Mouse (Mus musculus) heart, postnatal 0 days (tissue): ENCODE data around the gene Pla2g2e. TPM values are rescaled to one million over a fixed set of nuclear protein-coding genes. Genes with fewer than 3 reads are reported as not detected.
A peak's percentile ranks its signal among the peaks of the same experiment; 100 is the strongest.

Source experiments
- ATAC-seq: fragments of 200-750 bp; cut with Nextera tagmentation; 2 replicates; pipeline ENCODE4 v1.8.0; 2017; ENCODE audit warnings: low read depth, moderate number of reproducible peaks, moderate library complexity; ENCODE audit not compliant: insufficient read depth
- DNase-seq: peaks from one replicate; pipeline ENCODE4 v3.0.0-alpha.2; 2016; ENCODE audit warnings: low spot score
- H3K27ac ChIP-seq: fragments of 300-500 bp; sonication (generic); 2 replicates; pipeline ENCODE4 v1.5.1; 2014; ENCODE audit warnings: low read depth, mild to moderate bottlenecking
- H3K27me3 ChIP-seq: fragments of 300-500 bp; sonication (generic); 2 replicates; pipeline ENCODE4 v1.6.1; 2014; ENCODE audit warnings: low read length, mixed read lengths; ENCODE audit not compliant: control insufficient read depth, insufficient read depth
- H3K36me3 ChIP-seq: fragments of 300-500 bp; sonication (generic); replicated peaks from 2 replicates; pipeline ENCODE4 v1.6.1; 2014; ENCODE audit warnings: low read length, mixed read lengths; ENCODE audit not compliant: control insufficient read depth, insufficient read depth
- H3K4me1 ChIP-seq: fragments of 300-500 bp; sonication (generic); 2 replicates; pipeline ENCODE4 v1.6.1; 2014; ENCODE audit warnings: antibody characterized with exemption; ENCODE audit not compliant: control insufficient read depth, insufficient read depth
- H3K4me2 ChIP-seq: fragments of 300-500 bp; sonication (generic); 2 replicates; pipeline ENCODE4 v1.6.1; 2014; ENCODE audit warnings: low read depth, mild to moderate bottlenecking, low read length, moderate library complexity
- H3K4me3 ChIP-seq: fragments of 300-500 bp; sonication (generic); 2 replicates; pipeline ENCODE4 v1.5.1; 2014; ENCODE audit warnings: low read depth, low read length
- H3K9ac ChIP-seq: fragments of 300-500 bp; sonication (generic); replicated peaks from 2 replicates; pipeline ENCODE4 v1.6.1; 2014; ENCODE audit warnings: low read depth, low read length, mixed read lengths
- H3K9me3 ChIP-seq: fragments of 300-500 bp; sonication (generic); replicated peaks from 2 replicates; pipeline ENCODE4 v1.6.1; 2016; ENCODE audit warnings: low read length; ENCODE audit not compliant: control insufficient read depth
- CTCF ChIP-seq: IDR thresholded peaks from 2 replicates; pipeline ENCODE4 v1.5.1; 2016; ENCODE audit warnings: antibody characterized with exemption, control low read depth, low read depth
- EP300 ChIP-seq: IDR thresholded peaks from 2 replicates; pipeline ENCODE4 v1.6.1; 2016; ENCODE audit warnings: antibody characterized with exemption, low read depth
- WGBS: fragments of 180-500 bp; shearing (Covaris S2); extraction: QIAGEN DNeasy Blood & Tissue Kit; methylation state at CpG from one replicate; pipeline ENCODE4 v1.1.7; 2014; 5-methylcytosine and 5-hydroxymethylcytosine counted together
- polyA plus RNA-seq: library from polyadenylated mRNA; unstranded; fragments of >200 nt; fragmentation: Nextera tagmentation; extraction: Ambion mirVana; gene quantifications from 2 replicates; pipeline ENCODE4 v1.2.1, GENCODE M21; 2015
- total RNA-seq: library from RNA; depleted of rRNA; stranded (reverse); fragments of >200 nt; gene quantifications from 2 replicates; pipeline ENCODE4 v1.2.3, GENCODE M21; 2014; ENCODE audit warnings: low replicate concordance

The Pla2g2e gene
- total and polyA plus RNA-seq, 2 experiments from 2014 or later, result 0.30 TPM; not detected in 1

DNA sequence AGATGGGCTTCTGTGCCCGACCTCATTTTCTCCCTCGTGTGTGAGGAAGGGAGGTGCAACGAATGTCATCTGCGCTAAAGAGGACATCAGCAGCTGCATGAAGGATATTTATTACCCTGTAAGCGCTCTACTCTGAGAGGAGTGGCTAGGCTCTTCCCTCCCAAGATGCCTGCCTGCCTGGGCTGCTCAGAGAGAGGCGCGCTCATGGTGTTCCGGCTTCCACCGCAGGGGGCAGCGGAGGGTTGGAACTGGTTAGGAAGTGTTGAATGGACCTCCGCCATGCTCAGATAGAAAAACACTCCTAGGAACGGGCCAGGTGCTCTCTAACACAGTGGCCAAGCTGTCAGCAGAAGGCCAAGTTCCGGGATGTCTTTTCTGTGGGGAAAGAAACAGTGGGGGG, 18.0 kb upstream of the Pla2g2e start:
- H3K27me3 ChIP-seq, result 0 out of 2 replicates have a peak, but pooled peaks cover 14% of the 10 kb centered on the region
- DNase-seq, result peak; percentile 45
- WGBS, result 6% methylated on average over 13 of the region's 13 CpGs
- no peaks in the 10 kb centered on the region for H3K36me3 ChIP-seq
- TF ChIP-seq EP300, result no peak
- TF ChIP-seq CTCF, result peak; percentile 61
- H3K4me2 ChIP-seq, result peak overlapping the region; percentile 23; the same call in 1 of the 2 replicates
- no peaks in the 10 kb centered on the region for H3K9me3 ChIP-seq
- H3K4me1 ChIP-seq, result no peaks in the 10 kb centered on the region
- peak; percentile 60 for ATAC-seq
- H3K4me3 ChIP-seq, result no peak overlapping the region
- no peak overlapping the region for H3K9ac ChIP-seq
- H3K27ac ChIP-seq, result no peak overlapping the region

DNA sequence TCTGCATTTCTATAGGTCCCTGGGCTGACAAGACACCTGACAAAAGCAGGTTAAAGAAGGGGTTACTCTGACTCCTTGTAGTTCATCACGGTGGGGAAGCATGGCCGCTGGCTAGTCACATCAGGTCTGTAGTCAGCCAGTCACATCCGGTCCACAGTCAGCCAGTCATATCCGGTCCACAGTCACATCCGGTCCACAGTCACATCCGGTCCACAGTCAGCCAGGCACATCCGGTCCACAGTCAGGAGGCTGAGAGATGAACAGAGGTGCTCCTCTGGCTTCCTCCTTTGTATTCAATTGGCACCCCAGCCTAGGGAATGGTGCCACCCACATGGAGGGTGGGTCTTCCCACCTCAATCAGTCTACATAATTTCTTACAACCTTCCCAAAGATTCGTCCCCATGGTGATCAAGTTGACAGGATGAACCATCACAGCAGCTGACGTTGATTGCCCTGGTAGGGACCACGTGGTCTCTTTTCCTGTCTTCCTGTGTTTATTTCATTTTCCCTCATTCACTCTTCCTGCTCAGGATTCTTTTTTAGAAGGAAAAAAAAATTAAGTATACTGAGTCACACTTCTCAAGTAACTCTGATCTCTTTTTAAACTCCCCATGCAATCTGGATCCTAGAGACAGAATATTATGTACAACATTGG, 14.3 kb upstream of the Pla2g2e start, which contains the start of gene Pla2g5:
Pla2g5 (minus strand) TSS at position 139 of the 655 bp plus-strand sequence.
- Histone ChIP-seq H3K27me3 (0 out of 2 replicates have a peak, but pooled peaks cover 9% of the 10 kb centered on the region), H3K4me3 (no peak within 1 kb of the TSS), H3K9me3 (no peaks in the 10 kb centered on the region), H3K4me2 (no peak within 1 kb of the TSS), H3K36me3 (no peaks in the 10 kb centered on the region), H3K4me1 (no peaks in the 10 kb centered on the region), H3K9ac (no peak within 1 kb of the TSS), H3K27ac (no peak within 1 kb of the TSS)
- TF ChIP-seq EP300 (no peak), CTCF (no peak)
- ATAC-seq (no peak), DNase-seq (no peak)
- WGBS, result 58% methylated on average over 10 of the region's 10 CpGs

DNA sequence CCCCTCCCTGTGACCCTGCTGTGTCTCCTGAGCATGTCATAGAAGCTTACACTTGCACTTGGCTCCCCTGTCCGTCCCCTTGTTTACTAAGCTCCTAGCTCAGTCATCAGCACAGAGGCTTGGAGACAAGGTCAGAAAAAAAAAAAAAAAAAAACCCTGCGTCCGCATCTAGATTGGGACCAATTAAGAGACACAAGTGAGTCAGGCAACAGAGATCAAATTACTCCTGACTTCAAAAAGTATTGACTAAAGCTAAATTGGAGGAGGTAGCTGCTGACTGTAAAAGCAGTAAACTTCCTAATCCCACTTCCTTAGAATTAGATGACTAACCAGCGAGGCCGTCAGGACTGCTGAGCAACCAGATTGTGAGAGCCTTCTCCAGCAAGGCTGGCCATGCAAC, 12.7 kb upstream of the Pla2g2e start:
- TF ChIP-seq CTCF (no peak), EP300 (no peak)
- no peak for ATAC-seq
- H3K4me3 ChIP-seq, result no peak overlapping the region

DNA sequence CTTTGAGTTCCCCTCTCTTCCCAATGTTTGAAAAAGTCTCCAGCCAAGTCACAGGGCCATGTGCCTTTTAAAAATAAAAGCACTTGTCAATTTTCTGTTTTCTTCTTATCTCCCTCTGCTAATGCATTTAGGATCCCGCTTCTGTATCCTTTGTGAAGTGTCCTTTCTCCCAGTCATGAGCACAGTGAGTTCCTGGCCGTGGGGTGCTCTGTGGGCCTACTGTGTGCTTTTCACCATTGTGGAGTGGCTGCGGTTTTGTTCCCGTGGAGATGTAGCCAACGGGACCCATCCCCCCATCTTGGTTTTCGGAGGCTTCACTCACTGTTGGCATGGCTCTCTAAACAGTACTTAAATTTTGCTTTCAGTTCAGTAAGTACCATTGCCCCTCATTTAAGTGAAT, 11.8 kb upstream of the Pla2g2e start:
- TF ChIP-seq EP300 (no peak), CTCF (no peak)
- Histone ChIP-seq H3K27me3 (0 out of 2 replicates have a peak, but pooled peaks cover 8% of the 10 kb centered on the region), H3K9ac (no peak overlapping the region), H3K27ac (no peak overlapping the region), H3K4me2 (no peak overlapping the region), H3K4me1 (no peaks in the 10 kb centered on the region), H3K36me3 (no peaks in the 10 kb centered on the region), H3K9me3 (peaks cover 5% of the 10 kb centered on the region), H3K4me3 (no peak overlapping the region)
- no peak for ATAC-seq
- DNase-seq, result no peak
- WGBS, result 60% methylated on average over 6 of the region's 6 CpGs

More for the DNA sequence above, 12.7 kb upstream of the Pla2g2e start:
- DNase-seq, result no peak
- WGBS, result 52% methylated on average over 5 of the region's 5 CpGs
- Histone ChIP-seq H3K9ac (no peak overlapping the region), H3K27me3 (0 out of 2 replicates have a peak, but pooled peaks cover 8% of the 10 kb centered on the region), H3K4me2 (no peak overlapping the region), H3K4me1 (no peaks in the 10 kb centered on the region), H3K9me3 (peaks cover 3% of the 10 kb centered on the region), H3K36me3 (no peaks in the 10 kb centered on the region), H3K27ac (no peak overlapping the region)

DNA sequence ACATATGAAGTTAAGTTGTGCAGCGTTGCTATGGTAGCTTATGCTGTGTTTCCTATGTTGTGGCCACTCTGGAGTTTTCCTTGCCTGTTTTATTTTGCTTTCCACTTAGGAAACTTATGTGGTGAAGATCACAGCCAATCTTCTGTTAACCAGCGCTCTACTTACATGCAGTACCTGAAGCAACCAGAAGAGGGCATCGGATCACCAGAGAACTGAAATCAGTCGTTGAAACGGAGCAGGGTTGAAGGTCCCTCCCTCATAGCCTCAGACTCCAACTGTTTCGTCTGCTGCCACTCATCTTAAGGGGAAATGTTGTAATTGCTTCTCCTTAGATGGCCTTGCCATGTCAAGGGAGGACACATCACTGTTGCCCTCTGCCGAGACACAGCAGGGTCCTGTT, 11.3 kb upstream of the Pla2g2e start:
- Histone ChIP-seq H3K4me1 (no peaks in the 10 kb centered on the region), H3K9me3 (peaks cover 5% of the 10 kb centered on the region), H3K27ac (no peak overlapping the region), H3K36me3 (no peaks in the 10 kb centered on the region), H3K4me3 (no peak overlapping the region), H3K4me2 (no peak overlapping the region), H3K9ac (no peak overlapping the region), H3K27me3 (0 out of 2 replicates have a peak, but pooled peaks cover 8% of the 10 kb centered on the region)
- WGBS, result 14% methylated on average over 7 of the region's 7 CpGs
- no peak for TF ChIP-seq EP300
- peak; percentile 85 for TF ChIP-seq CTCF
- 0 out of 2 replicates have a peak, but pooled peaks have one; percentile 2 for ATAC-seq
- peak; percentile 70 for DNase-seq
